Mouse (Mus musculus) embryo, embryonic 11.5 days (tissue): ENCODE data around the gene Gm5795.
"Not testable (repeated sequence)": the region's sequence is repeated elsewhere in the genome, so short reads cannot be mapped to it uniquely, and the experiment has no call there.

Source experiments
- DNase-seq: peaks from one replicate; pipeline ENCODE4 v3.0.0-alpha.2; 2012; ENCODE audit warnings: low read depth, low spot score

Gm5795 gene

DNA sequence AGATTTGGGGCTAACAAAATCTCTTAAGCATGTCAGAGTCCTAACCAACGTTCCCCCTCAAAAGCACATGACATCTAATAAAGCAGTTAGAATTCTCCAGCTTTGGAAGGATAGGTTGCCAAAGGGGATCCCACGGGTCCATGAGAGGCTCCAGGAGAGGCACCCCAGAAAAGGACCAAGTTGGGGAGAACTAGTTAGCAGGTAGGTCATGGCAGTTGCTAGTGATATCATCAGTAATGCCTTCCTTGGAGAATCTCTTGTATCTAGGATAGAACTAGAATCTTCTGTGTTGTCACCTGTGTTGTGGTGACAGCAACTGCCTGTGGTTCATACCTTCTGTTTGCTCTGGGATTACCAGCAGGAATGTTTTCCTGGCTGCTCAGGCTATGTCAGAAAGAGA is at the start of gene Gm5795:
TSS of gene Gm5795 (plus strand) at position 301 of the 400 bp plus-strand sequence.
- not testable (repeated sequence) for DNase-seq

DNA sequence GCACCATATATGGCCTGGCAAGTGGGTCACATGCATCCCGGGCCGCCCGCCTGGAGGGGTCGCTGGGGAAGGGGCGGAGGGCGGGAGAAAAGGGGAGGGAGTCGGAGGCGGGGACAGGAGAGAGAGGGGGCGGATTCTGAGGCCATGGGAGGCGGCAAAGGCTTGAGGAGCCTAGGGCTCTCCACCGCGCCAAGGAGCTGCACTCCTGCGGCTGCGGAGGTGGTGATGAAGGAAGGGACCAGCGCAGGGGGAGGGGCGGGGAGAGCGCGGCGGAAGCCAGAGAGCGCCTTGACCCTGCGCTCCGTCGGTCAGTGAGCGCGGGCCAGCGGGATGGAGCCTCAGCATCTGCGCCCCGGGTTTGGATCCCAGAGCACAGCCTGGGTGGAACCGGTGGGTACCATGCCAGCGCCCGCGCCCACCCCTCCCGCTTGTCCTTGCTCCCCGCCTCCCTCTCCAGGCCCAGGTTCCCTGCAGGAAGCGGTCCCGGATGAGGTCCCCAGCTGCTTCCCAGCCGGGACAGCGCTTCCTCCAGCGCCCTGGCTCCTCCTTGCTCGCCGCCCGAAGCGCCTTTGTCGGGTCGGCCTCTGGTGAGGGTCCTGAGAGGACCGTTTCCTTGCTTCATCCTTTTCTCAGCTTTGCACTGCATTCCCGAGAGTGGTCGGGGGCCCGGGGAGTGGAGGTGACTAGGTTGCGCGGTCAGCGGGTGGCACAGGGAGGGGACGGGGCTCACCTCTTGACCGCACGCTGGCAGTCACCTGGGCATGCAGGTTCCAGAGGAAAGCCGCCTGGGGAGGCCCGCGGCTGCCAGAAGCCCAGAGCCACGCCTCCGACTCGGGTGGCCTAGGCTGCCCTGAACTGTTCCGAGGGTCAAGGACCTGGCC is 20.5 kb downstream of the Gm5795 start, which contains the start of gene D830030K20Rik:
TSS of gene D830030K20Rik (plus strand) at position 217 of the 881 bp plus-strand sequence.
- DNase-seq: not testable (repeated sequence)

DNA sequence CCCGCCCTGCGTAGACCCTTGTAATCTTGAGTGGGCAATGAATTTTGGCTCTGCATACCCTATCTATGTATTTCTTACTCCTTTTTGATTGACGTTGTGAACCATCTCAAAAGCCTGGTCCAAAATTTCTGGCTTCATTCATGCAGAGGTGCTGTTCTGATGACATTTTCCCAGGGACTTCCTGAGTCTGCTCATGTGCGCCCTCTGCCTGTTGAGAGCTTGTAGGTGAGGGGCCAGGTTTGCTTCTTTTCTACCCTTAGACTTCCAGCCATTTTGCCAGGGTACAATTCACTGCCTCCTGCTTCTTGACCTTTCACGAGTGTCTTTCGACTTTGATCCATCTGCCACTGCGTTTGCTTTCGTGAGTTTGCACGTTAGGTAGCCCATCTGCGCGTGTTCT is 21.3 kb downstream of the Gm5795 start:
- DNase-seq: not testable (repeated sequence)
